Mouse (Mus musculus) embryonic fibroblast, embryonic 13.5 days (primary cell): ENCODE results near the gene Slc7a11. TPM values are rescaled to one million over a fixed set of nuclear protein-coding genes. Genes with fewer than 3 reads are reported as not detected.

Experiments used
- H3K27ac ChIP-seq: 2 replicates; pipeline ENCODE4 v1.5.1; 2012; ENCODE audit warnings: low read length, control low read depth, inconsistent platforms; ENCODE audit not compliant: insufficient read depth
- H3K4me1 ChIP-seq: 2 replicates; pipeline ENCODE4 v1.6.1; 2011; ENCODE audit warnings: low read length; ENCODE audit not compliant: control insufficient read depth, insufficient read depth
- H3K4me3 ChIP-seq: 2 replicates; pipeline ENCODE4 v1.5.1; 2011; ENCODE audit warnings: mild to moderate bottlenecking, control low read depth, low read length; ENCODE audit not compliant: insufficient read depth
- CTCF ChIP-seq: IDR thresholded peaks from 2 replicates; pipeline ENCODE4 v1.5.1; 2011; ENCODE audit warnings: mild to moderate bottlenecking, control low read depth, low read length, moderate library complexity, borderline replicate concordance; ENCODE audit not compliant: insufficient read depth
- POLR2A ChIP-seq: IDR thresholded peaks from 2 replicates; pipeline ENCODE4 v1.6.1; 2011; ENCODE audit warnings: low read depth, mild to moderate bottlenecking, control low read depth, low read length, moderate library complexity
- polyA plus RNA-seq: library from polyadenylated mRNA; stranded (reverse); fragments of >200 nt; gene quantifications from 2 replicates; pipeline ENCODE4 v1.2.4, GENCODE M21; 2011; ENCODE audit warnings: low read depth; ENCODE audit not compliant: missing spikeins, insufficient read length

Gene Slc7a11
- polyA plus RNA-seq, 1 experiment = 11.2 TPM

DNA sequence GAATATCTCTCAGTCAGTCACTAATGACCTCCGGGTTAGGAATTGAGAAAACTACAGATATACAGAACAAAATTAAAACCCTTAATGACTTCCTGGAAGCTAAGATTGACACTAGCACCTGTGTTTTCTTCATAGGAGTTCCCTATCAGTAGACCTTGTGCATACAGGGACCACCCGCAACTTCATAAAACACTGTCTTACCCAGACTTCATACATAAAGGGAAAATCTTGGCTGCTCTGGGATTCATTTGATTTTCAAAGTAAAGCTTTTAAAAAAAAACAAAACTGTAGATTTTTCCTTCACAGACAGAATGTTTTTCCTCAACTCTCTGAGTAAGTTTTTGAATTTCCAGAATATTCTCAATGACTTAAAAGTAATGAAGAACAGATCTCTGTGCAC is 477.8 kb downstream of the Slc7a11 start:
- Histone ChIP-seq H3K4me1 (0 out of 2 replicates have a peak, but pooled peaks cover 2% of the 10 kb centered on the region), H3K4me3 (no peak overlapping the region), H3K27ac (no peak overlapping the region)
- no peak for TF ChIP-seq POLR2A
- no peak for TF ChIP-seq CTCF

DNA sequence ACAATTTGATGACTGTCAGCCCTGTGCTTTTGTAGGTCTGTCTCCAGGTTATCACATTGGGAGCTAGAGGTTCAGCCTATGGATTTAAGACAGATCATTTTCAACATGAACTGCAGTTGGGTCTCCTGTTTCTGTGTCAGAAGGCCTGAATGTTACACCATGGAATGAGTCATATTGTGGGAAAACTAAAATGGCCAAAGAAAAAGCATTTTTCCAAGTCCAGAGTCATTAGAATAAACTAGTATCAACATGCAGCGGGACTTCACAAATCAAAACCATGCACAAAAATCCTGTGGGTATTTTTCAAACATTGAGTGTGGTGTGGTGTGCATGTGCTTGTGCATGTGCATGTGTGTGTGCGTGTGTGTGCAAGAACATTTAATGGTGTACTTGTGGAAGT is 482.8 kb downstream of the Slc7a11 start:
- Histone ChIP-seq H3K4me3 (no peak overlapping the region), H3K4me1 (peaks cover 6% of the 10 kb centered on the region; the same call in 1 of the 2 replicates), H3K27ac (peak overlapping the region; percentile 81)
- TF ChIP-seq POLR2A (no peak), CTCF (no peak)

DNA sequence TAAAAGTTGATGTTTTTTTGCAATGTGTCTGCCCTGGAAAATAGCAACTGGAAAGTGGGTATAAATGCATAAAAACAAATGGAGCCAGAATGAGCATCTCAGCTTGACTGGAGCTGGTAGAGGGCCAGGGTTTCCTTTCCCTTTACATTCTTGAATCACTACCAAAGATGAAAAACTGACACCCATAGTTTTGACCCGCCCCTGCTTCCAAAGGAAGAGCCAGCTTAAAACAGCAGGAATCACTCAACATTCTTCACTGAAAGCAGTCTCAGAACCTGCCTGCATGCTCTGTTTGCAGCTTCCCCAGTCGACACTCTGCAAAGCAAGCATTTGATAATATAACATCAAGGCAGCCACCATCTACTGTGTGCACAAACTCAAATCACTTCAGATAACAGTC is 496.6 kb downstream of the Slc7a11 start:
- TF ChIP-seq CTCF (no peak), POLR2A (no peak)
- Histone ChIP-seq H3K4me1 (peaks cover 2% of the 10 kb centered on the region; the same call in 1 of the 2 replicates), H3K27ac (peak overlapping the region; percentile 28; the same call in 1 of the 2 replicates)

GRCm38 (mm10) chr3:49944783-49945182 is 498.6 kb downstream of the Slc7a11 start:
- H3K27ac ChIP-seq = no peak overlapping the region
- no peak for TF ChIP-seq POLR2A
- TF ChIP-seq CTCF = no peak
- H3K4me1 ChIP-seq = peaks cover 2% of the 10 kb centered on the region; the same call in 1 of the 2 replicates
- no peak overlapping the region for H3K4me3 ChIP-seq

More for the DNA sequence above, 496.6 kb downstream of the Slc7a11 start:
- no peak overlapping the region for H3K4me3 ChIP-seq

DNA sequence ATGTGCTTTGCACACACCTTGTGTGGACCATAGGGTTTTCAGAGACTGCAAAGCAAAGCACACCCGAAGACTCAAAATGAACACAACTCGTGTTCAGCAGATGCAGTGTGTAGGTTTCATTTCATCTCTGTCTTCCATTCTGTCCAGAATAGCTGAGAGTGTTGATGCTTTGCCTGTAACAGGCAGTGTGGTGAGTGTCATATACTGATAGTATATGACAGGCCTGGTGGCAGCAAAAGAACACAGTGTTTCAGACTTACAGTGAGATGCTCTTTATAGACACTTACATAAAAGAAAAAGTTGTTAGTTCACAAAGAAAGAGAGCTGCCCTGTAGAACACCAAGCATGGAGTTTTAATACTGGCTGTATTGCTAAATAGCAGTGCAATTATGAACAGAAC is 505.8 kb downstream of the Slc7a11 start:
- Histone ChIP-seq H3K4me3 (no peak overlapping the region), H3K27ac (no peak overlapping the region), H3K4me1 (peaks cover 9% of the 10 kb centered on the region; the same call in 1 of the 2 replicates)
- no peak for TF ChIP-seq CTCF
- TF ChIP-seq POLR2A = no peak

DNA sequence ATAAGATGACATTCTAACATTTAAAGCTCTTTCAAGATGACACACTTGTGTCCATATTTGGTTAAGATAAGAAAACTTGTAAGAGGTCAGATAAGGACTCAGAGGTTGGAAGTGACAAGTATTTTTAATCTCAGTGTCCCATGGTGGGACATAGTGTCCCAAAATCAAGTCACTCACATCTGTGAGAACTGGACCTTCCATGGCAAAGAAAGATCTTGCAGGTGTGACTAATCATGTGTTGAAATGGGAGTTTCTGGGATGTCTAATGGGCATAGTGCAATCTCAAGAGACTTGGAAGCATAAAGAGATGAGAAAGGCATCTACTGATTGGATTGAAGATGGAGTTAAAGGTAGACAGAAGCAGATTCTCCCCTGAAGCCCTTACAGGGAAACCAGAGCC is 513.9 kb downstream of the Slc7a11 start:
- Histone ChIP-seq H3K4me3 (no peak overlapping the region), H3K4me1 (peaks cover 9% of the 10 kb centered on the region), H3K27ac (peak overlapping the region; percentile 88)
- TF ChIP-seq POLR2A (no peak), CTCF (no peak)

DNA sequence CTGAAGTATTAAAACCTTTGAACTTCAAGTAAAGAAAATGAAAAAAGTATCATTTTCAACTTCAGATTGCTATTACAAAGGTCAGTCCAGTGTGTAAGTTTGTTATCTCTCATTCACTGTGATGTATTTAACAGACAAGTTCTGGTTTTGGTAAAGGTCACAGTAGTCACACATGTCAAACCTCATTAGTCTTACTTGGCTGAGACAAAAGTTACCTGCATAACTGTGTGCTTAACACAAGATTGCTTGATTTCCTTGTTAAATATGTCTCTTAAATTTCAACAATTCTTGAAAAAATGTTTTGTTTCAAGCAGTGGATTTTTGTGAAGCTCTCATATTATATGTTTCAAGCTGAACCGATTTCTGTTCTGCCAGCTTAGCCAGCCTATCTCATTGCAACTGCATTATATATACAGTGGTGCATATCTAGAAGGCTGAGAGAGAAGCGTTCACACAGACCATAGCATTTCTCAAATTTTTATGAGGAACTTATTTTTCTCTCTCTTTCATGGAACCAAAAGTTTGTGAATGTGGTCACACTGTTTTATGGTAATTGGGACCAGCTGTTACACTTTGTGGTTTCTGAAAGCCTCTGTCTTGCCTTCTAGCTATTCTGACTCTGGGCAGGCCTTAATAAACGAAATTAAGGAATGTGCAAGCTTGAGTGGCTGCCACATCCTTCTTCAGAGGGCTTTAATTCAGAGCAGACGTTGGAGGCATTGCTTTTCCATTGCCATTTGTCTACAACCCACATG is 514.7 kb downstream of the Slc7a11 start:
- peak; percentile 13; the same call in 1 of the 2 replicates for TF ChIP-seq POLR2A
- TF ChIP-seq CTCF = no peak
- Histone ChIP-seq H3K4me1 (peaks cover 6% of the 10 kb centered on the region), H3K4me3 (no peak overlapping the region), H3K27ac (peak overlapping the region; percentile 93)

GRCm38 (mm10) chr3:49913929-49914328 is 529.5 kb downstream of the Slc7a11 start:
- Histone ChIP-seq H3K4me1 (no peaks in the 10 kb centered on the region), H3K27ac (no peak overlapping the region), H3K4me3 (no peak overlapping the region)
- TF ChIP-seq CTCF (no peak), POLR2A (no peak)

- peaks cover 2% of the 10 kb centered on the region; the same call in 1 of the 2 replicates for H3K4me1 ChIP-seq
- H3K4me3 ChIP-seq = no peak overlapping the region
- TF ChIP-seq POLR2A (no peak), CTCF (no peak)
- no peak overlapping the region for H3K27ac ChIP-seq
Observed at GRCm38 (mm10) chr3:49910922-49911321, 532.5 kb downstream of the Slc7a11 start.

DNA sequence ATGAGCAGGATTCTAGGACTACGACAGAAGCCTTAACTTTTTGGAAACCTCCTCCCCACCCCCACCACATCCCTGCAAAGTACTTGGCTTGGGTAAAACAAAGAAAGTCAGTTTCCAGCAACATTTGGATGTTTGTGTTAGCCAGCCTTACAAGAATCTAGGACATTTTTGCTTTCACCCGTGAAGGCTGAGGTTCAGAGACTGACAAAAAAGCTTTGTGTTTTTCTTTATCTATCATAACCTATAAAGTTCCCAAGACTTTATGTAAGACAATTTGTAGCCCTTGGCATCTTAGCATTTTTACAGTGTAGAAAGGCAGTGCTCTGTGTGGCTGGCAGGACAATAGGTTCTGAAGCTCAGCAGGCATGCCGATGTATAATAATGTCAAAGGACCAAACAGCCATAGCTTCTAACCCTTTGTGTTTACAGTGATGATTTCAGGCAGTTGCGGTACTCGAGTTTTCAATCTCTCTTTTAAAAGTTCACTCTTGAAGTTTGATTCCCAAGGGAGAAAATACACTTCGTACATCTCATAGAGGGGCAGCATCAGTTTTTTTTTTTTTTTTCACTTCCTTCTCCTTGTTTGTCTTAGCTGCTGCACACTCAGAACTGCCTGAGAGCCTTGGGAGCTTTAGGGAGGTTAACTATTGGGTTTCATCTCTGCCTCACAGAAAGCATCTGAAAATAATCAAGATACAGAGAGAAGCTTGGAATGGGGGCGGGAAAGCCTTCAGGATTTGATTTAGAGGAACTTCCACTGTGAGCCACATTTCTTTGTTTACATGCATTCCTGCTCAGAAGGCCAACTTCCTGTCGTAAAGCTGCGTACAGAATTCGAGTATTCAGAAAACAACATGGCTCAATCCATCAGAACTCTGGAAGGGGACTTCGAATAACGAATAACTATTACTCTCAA is 534.7 kb downstream of the Slc7a11 start:
- TF ChIP-seq CTCF (no peak), POLR2A (no peak; the same call in 1 of the 2 replicates)
- Histone ChIP-seq H3K4me1 (peaks cover 2% of the 10 kb centered on the region; the same call in 1 of the 2 replicates), H3K4me3 (no peak overlapping the region), H3K27ac (peak overlapping the region; percentile 97)

- Histone ChIP-seq H3K4me1 (no peaks in the 10 kb centered on the region), H3K4me3 (no peak overlapping the region), H3K27ac (no peak overlapping the region)
- TF ChIP-seq CTCF (no peak), POLR2A (no peak)
Observed at GRCm38 (mm10) chr3:49893945-49894344, 549.5 kb downstream of the Slc7a11 start.
